Mouse (Mus musculus) midbrain, embryonic 15.5 days (tissue): ENCODE results near the gene Glis2. TPM values are rescaled to one million over a fixed set of nuclear protein-coding genes. Genes with fewer than 3 reads are reported as not detected.

Experiments used
- ATAC-seq: fragments of 200-750 bp; cut with Nextera tagmentation; replicated peaks from 2 replicates; pipeline ENCODE4 v1.8.0; 2017; ENCODE audit warnings: moderate TSS enrichment
- H3K27ac ChIP-seq: fragments of 300-500 bp; sonication (generic); 2 replicates; pipeline ENCODE4 v1.5.1; 2015; ENCODE audit warnings: mild to moderate bottlenecking, inconsistent platforms
- H3K27me3 ChIP-seq: fragments of 300-500 bp; sonication (generic); replicated peaks from 2 replicates; pipeline ENCODE4 v1.6.1; 2015; ENCODE audit warnings: inconsistent platforms
- H3K36me3 ChIP-seq: fragments of 300-500 bp; sonication (generic); replicated peaks from 2 replicates; pipeline ENCODE4 v1.6.1; 2015; ENCODE audit warnings: inconsistent platforms
- H3K4me1 ChIP-seq: fragments of 300-500 bp; sonication (generic); 2 replicates; pipeline ENCODE4 v1.6.1; 2015; ENCODE audit warnings: inconsistent platforms
- H3K4me2 ChIP-seq: fragments of 300-500 bp; sonication (generic); 2 replicates; pipeline ENCODE4 v1.6.1; 2015; ENCODE audit warnings: inconsistent platforms, mild to moderate bottlenecking, moderate library complexity
- H3K4me3 ChIP-seq: fragments of 300-500 bp; sonication (generic); 2 replicates; pipeline ENCODE4 v1.5.1; 2015; ENCODE audit warnings: mild to moderate bottlenecking, inconsistent platforms
- H3K9ac ChIP-seq: fragments of 300-500 bp; sonication (generic); 2 replicates; pipeline ENCODE4 v1.6.1; 2015; ENCODE audit warnings: mild to moderate bottlenecking, inconsistent platforms
- H3K9me3 ChIP-seq: fragments of 300-500 bp; sonication (generic); 2 replicates; pipeline ENCODE4 v1.6.1; 2016; ENCODE audit warnings: inconsistent platforms
- WGBS: fragments of 180-500 bp; shearing (Covaris S2); methylation state at CpG from one replicate; pipeline ENCODE4 v1.1.7; 2015; ENCODE audit warnings: mixed read lengths; 5-methylcytosine and 5-hydroxymethylcytosine counted together
- polyA plus RNA-seq: library from polyadenylated mRNA; unstranded; fragments of >200 nt; fragmentation: Nextera tagmentation; extraction: Ambion mirVana; gene quantifications from 2 replicates; pipeline ENCODE4 v1.2.1, GENCODE M21; 2015

Gene Glis2
- polyA plus RNA-seq, 1 experiment from 2014 or later = 17.3 TPM

DNA sequence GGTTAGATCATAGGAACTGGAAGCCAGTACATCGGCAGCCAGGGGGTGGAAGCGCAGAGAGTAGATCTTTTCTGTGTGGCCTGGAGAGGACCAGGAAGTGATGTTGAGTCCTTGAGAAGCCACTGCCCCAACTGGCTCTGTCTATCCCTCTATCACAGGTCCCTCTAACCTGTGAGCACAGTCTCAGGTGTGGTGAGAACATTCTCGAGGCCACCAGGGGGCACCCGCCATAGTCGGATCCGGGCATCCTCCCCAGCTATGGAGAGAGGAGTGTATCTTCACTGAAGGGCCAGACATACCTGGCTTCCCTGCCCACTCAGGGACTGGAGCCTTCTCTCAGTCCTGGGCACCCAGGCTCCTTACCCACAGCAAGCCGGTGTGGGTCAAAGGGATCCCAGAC is 37.5 kb downstream of the Glis2 start:
- no peak overlapping the region for H3K4me2 ChIP-seq
- no peak overlapping the region for H3K4me3 ChIP-seq
- no peak overlapping the region for H3K9ac ChIP-seq
- H3K4me1 ChIP-seq = no peaks in the 10 kb centered on the region
- peaks cover 6% of the 10 kb centered on the region; the same call in 1 of the 2 replicates for H3K36me3 ChIP-seq
- 45% methylated on average over 7 of the region's 7 CpGs for WGBS
- H3K27ac ChIP-seq = no peak overlapping the region
- ATAC-seq = 0 out of 2 replicates have a peak, but pooled peaks have one; percentile 31
- no peaks in the 10 kb centered on the region for H3K27me3 ChIP-seq
- no peaks in the 10 kb centered on the region for H3K9me3 ChIP-seq

DNA sequence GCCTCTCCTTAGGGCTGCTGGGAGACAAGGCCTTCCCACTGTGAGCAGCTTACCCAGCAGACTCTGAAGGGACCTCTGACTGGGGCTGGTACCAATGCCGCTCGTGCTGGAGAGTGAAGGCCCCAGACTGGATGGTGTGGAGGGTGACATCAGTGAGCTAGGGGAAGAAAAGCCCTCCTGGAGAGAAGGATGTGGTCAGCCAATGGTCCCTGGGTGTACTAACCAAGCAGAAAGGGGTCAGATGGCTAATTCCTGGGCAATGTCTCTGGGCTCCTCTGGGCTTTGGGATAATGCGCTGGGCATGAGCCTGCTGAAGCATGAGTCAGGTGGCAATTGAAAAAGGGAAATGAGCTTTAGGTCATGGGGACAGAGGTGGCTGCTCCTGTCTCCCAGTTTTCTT is 39.1 kb downstream of the Glis2 start:
- Histone ChIP-seq H3K9me3 (no peaks in the 10 kb centered on the region), H3K36me3 (peaks cover 2% of the 10 kb centered on the region; the same call in 1 of the 2 replicates), H3K27me3 (no peaks in the 10 kb centered on the region), H3K4me1 (no peaks in the 10 kb centered on the region), H3K4me3 (no peak overlapping the region), H3K4me2 (no peak overlapping the region), H3K9ac (no peak overlapping the region), H3K27ac (no peak overlapping the region)
- WGBS = 86% methylated on average over 3 of the region's 3 CpGs
- ATAC-seq = no peak

DNA sequence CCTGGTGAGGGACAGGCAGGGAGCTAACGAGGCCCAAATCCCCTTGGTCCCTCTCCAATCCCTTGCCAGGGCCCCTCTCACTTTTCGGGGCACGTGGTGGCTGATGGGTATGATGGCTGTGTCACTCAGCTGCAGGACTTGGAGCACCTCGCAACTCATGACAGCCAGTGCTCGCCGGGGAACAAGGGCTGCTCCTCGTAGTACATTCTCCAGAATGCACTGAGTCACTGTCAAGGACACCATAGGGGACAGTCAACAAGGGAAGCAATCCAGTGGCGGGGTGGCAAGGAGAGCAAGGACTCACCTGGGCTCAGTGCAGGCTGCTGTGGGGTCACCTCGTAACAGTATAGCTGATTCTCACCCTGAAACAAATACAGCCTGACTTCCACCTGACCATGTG is 40.2 kb downstream of the Glis2 start:
- WGBS = 87% methylated on average over 9 of the region's 9 CpGs
- no peaks in the 10 kb centered on the region; the same call in 1 of the 2 replicates for H3K36me3 ChIP-seq
- no peaks in the 10 kb centered on the region for H3K9me3 ChIP-seq
- no peaks in the 10 kb centered on the region for H3K27me3 ChIP-seq
- H3K9ac ChIP-seq = no peak overlapping the region
- H3K27ac ChIP-seq = no peak overlapping the region
- no peak for ATAC-seq
- H3K4me2 ChIP-seq = no peak overlapping the region
- no peak overlapping the region for H3K4me3 ChIP-seq
- peaks cover 4% of the 10 kb centered on the region; the same call in 1 of the 2 replicates for H3K4me1 ChIP-seq

DNA sequence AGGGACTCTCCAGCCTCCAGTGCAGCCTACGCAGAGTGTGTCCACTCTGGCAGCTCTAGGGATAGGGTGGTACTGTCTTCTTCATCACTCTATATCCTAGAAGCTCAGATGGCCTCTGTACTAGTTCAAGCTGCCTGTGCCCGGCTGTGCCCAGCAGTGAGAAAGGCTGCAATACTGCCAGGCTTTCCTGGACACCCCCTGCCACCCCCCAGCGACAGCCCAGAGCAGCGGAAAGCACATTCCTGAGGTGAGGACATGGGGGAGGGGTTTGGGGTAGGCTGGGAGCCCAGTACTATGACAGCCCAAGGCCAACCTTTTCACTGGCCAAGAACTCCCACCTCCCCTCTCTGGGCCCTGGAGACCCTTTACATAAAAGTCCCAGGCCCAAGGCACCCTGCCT is 41.2 kb downstream of the Glis2 start:
- no peak overlapping the region for H3K4me3 ChIP-seq
- H3K27ac ChIP-seq = no peak overlapping the region
- no peak overlapping the region for H3K4me2 ChIP-seq
- H3K4me1 ChIP-seq = peaks cover 12% of the 10 kb centered on the region
- 73% methylated on average over 4 of the region's 4 CpGs for WGBS
- ATAC-seq = no peak
- no peaks in the 10 kb centered on the region; the same call in 1 of the 2 replicates for H3K36me3 ChIP-seq
- no peaks in the 10 kb centered on the region for H3K27me3 ChIP-seq
- H3K9me3 ChIP-seq = no peaks in the 10 kb centered on the region
- H3K9ac ChIP-seq = no peak overlapping the region

DNA sequence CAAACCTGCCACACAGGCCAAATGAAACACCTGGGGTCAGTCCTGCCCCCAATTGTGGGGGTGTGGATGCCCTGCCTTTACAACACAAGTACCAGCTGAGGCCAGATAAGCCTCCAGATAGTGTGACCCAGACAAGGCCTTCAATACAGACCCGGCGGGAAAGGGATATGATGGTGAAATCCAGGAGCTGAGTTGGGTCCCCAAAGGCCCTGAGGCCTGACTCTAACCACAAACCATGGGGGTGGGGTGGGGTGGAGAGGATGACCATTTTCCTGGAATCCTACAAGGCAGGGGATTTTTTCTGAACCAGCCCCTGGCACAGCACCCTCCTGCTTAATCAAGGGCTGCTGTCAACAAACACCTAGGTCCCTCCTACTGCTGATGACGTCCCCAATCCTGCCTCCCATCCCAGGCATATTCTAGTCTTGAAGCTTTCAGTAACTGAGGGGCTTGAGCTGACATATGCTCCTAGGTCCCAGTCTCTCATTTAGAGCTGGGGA is 44.4 kb downstream of the Glis2 start:
- peaks cover 28% of the 10 kb centered on the region for H3K4me1 ChIP-seq
- 94% methylated on average over 3 of the region's 3 CpGs for WGBS
- H3K9me3 ChIP-seq = no peaks in the 10 kb centered on the region
- ATAC-seq = no peak
- H3K36me3 ChIP-seq = no peaks in the 10 kb centered on the region; the same call in 1 of the 2 replicates
- H3K4me2 ChIP-seq = no peak overlapping the region
- H3K9ac ChIP-seq = no peak overlapping the region
- H3K4me3 ChIP-seq = no peak overlapping the region
- no peaks in the 10 kb centered on the region for H3K27me3 ChIP-seq
- no peak overlapping the region for H3K27ac ChIP-seq

DNA sequence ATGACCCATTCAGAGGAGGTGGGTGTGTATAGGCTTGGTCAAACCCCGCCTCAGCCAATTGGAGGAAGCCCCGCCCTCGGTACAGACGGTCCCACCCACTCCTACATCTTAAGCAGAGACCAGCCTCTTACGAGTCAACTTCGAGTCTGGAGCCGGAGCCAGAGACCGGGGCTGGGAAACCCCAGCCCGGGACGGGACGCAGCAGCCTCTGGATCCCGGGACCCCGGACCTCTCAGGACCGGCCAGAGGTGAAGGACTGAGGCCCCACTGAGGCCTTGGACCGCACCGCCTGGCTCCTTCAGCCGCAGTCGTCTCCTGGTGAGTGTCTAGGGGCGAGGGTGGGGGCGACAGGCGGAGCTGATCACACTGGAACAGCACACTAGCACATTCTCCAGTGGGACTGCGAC is 45.3 kb downstream of the Glis2 start, which contains the start of the genes Vasn and Dnaja3:
Gene Vasn (plus strand): TSS at position 111 of the 407 bp plus-strand sequence.
Gene Dnaja3 (plus strand): TSS at position 159 of the 407 bp plus-strand sequence.
- Histone ChIP-seq H3K4me1 (peaks cover 28% of the 10 kb centered on the region), H3K27me3 (no peaks in the 10 kb centered on the region), H3K9me3 (no peaks in the 10 kb centered on the region), H3K27ac (no peak within 1 kb of the TSS), H3K4me3 (peak within 1 kb of the TSS; percentile 43), H3K9ac (peak within 1 kb of the TSS; percentile 27; the same call in 1 of the 2 replicates), H3K36me3 (no peaks in the 10 kb centered on the region; the same call in 1 of the 2 replicates), H3K4me2 (peak within 1 kb of the TSS; percentile 61)
- peak; percentile 91 for ATAC-seq
- WGBS = 4% methylated on average over 22 of the region's 22 CpGs

DNA sequence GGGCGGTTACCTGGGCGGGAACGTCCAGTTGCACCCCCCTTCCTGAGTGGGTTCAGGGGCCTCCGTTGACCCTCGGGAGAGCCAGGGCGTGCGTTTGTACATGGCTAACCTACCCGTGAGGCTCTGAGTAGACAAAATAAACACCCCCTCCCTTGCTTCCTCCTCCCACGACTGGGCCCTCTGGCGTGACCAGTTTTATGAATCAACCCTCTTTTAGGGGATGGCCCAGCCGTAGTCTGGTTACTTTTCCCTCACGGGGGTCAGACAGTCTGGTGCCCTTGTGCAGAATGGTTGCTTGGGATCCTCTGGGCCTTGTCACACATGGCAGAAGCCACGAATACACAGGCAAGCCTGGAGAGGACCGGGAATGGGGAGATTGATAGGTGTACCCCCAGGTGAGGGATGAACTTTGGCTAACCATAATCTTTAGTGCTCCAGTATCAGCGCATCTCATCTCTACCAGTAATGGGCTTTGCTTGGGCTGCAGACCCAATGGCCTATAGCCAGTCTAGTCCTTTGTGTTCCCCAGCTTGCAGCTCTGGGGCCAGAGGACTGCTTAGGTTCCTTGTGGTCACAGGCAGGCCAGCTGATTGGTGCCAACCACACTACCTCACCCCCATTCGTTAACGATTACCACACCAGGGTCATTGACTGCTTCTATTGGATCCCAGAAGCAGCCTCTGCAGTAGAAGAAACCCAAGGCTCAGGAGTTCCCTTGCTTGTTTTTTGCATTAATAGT is 45.9 kb downstream of the Glis2 start:
- Histone ChIP-seq H3K27me3 (no peaks in the 10 kb centered on the region), H3K9ac (peak overlapping the region; percentile 27; the same call in 1 of the 2 replicates), H3K4me2 (peak overlapping the region; percentile 61), H3K4me3 (peak overlapping the region; percentile 43), H3K36me3 (no peaks in the 10 kb centered on the region; the same call in 1 of the 2 replicates), H3K9me3 (no peaks in the 10 kb centered on the region), H3K4me1 (peaks cover 28% of the 10 kb centered on the region), H3K27ac (no peak overlapping the region)
- ATAC-seq = peak; percentile 38
- WGBS = 13% methylated on average over 17 of the region's 17 CpGs

DNA sequence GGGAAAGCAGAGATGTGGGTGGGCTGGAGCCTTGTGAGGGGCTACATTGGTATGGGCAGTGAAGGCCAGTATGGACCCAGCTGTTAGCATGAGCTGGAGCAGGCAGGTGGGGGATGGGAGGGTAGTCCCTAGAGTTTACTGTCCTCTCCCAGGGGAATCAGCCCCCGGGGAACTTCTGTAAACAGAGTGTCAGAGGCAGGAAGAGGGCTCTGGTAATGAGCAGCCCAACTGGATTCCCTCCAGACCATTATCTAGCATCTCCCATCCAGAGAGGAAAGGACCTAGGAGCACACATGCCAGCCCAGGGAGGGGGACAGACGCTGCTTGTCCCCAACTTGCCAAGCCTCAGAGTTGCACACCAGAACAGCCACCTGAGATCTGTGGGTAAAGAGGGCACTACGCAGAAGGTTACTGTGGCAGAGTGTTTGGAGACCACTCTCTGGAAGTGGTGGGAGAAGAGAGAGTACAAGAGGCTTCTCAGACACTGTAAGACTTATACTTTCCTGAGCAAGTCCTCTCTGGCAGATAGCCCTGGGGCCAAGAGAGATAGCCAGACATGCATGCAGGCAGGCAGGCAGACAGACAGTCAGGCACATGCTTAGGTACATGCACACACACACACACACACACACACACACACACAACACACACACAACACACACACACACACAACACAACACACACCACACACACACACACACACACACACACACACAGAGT is 46.8 kb downstream of the Glis2 start:
- Histone ChIP-seq H3K27me3 (no peaks in the 10 kb centered on the region), H3K4me3 (no peak overlapping the region), H3K27ac (no peak overlapping the region), H3K9me3 (no peaks in the 10 kb centered on the region), H3K9ac (no peak overlapping the region), H3K4me1 (peaks cover 28% of the 10 kb centered on the region), H3K4me2 (peak overlapping the region; percentile 61), H3K36me3 (no peaks in the 10 kb centered on the region; the same call in 1 of the 2 replicates)
- 57% methylated on average over 3 of the region's 3 CpGs for WGBS
- no peak for ATAC-seq

DNA sequence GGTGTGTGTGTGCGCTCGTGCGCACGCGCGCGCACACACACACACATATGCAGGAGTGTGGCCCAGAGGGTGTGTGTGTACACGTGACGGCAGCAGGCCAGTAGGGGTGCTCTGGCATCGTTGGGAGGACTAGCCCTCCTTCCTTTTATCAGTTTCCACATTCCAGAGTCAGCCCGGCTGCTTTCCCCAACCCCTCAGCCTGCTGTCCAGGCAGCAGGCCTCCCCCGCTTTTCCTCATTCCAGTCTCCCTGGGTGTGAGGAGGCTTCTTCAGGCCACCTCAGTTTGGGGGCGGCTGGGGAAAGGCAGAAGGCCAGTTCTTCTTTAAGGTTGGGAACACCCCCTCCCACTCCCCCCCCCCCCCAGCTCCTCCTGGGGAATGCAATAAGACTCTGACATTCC is 47.7 kb downstream of the Glis2 start:
- no peaks in the 10 kb centered on the region for H3K27me3 ChIP-seq
- H3K9me3 ChIP-seq = no peaks in the 10 kb centered on the region
- no peaks in the 10 kb centered on the region; the same call in 1 of the 2 replicates for H3K36me3 ChIP-seq
- H3K9ac ChIP-seq = no peak overlapping the region
- H3K4me3 ChIP-seq = no peak overlapping the region
- H3K4me1 ChIP-seq = peaks cover 28% of the 10 kb centered on the region
- 42% methylated on average over 13 of the region's 13 CpGs for WGBS
- peak overlapping the region; percentile 14; the same call in 1 of the 2 replicates for H3K27ac ChIP-seq
- ATAC-seq = no peak
- H3K4me2 ChIP-seq = no peak overlapping the region

DNA sequence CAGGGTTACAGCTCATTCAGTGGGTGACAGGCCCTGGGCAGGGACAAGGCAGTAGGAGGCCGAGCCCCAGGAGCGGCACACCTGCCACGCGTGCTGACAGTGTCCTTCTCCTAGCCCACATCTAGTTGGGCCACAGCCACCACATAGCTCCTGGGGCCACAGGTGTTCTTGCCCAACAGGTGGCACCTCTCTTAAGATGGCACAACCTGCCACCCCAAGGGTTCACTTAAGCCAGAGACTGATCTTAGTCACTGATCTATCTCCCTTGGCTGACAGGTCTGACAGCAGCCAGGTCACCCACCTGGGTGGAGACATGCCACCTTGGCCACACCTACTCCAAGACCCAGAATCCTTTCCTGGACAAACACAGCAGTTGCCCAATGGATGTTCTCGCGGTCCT is 48.4 kb downstream of the Glis2 start:
- H3K4me2 ChIP-seq = no peak overlapping the region
- no peaks in the 10 kb centered on the region for H3K9me3 ChIP-seq
- H3K27ac ChIP-seq = no peak overlapping the region
- no peaks in the 10 kb centered on the region for H3K27me3 ChIP-seq
- H3K36me3 ChIP-seq = no peaks in the 10 kb centered on the region
- no peak for ATAC-seq
- WGBS = 90% methylated on average over 6 of the region's 6 CpGs
- peaks cover 28% of the 10 kb centered on the region for H3K4me1 ChIP-seq
- no peak overlapping the region for H3K4me3 ChIP-seq
- H3K9ac ChIP-seq = no peak overlapping the region

DNA sequence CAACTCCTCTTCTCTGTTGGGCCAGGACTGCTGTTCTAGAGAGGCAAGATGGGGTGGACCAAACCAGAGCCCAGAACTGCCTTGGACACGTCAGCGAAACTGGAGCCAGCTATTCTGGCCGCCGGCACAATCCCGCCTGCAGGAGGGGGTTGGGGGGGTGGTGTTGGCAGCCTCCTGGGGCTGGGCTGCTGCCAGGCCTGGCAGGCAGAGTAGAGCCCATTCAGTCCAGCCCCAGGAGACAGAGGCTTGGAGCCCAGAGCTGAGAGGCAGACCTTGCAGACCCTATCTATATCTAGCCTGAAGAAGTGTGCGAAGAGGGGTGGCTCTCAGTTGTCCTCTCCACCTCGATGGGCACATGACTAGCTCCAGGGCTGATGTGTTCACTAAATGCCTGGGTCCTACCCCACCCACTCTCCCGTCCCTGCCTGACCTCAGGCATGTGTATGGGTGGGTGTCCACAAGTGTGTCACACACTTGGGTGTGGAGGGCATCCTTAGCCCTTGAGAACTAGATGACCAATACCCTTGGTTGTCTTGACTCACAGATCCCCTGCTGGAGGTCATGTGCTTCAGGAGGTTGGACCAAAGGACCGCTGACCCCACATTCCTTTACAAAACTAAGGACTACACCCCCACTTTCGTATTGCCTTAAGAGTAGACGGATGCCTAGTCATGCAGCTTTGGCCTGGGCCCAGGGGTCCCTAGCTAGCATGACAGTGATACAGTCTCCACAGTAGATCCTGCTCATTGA is 49.3 kb downstream of the Glis2 start:
- no peak overlapping the region for H3K9ac ChIP-seq

DNA sequence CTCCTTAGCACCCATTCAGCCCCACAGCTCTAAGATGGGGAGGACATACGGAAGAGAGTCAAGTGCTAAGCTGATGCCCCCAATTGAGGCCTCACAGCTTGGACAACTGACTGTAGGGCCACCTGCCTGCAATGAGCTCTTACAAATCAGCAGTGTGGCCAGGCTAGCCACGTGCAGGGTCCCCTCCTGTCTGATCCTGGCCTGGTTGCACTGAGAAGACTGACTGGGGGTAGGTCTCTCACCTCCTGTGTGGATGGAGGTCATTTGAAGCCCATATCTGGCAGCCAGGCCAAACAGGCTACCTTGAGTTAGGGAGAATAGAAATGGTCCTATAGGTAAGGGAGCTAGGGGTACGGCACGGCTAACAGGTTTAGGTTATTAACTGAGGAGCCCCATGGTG is 51.4 kb downstream of the Glis2 start:
- Histone ChIP-seq H3K27me3 (no peaks in the 10 kb centered on the region), H3K36me3 (no peaks in the 10 kb centered on the region), H3K9me3 (no peaks in the 10 kb centered on the region), H3K9ac (no peak overlapping the region), H3K4me1 (peaks cover 17% of the 10 kb centered on the region), H3K27ac (no peak overlapping the region), H3K4me2 (no peak overlapping the region), H3K4me3 (no peak overlapping the region)
- no peak for ATAC-seq
- WGBS = 82% methylated on average over 4 of the region's 4 CpGs

More for the DNA sequence above, 49.3 kb downstream of the Glis2 start:
- H3K27me3 ChIP-seq = no peaks in the 10 kb centered on the region
- H3K4me2 ChIP-seq = no peak overlapping the region
- H3K4me3 ChIP-seq = no peak overlapping the region
- H3K9me3 ChIP-seq = no peaks in the 10 kb centered on the region
- peaks cover 28% of the 10 kb centered on the region for H3K4me1 ChIP-seq
- no peaks in the 10 kb centered on the region for H3K36me3 ChIP-seq
- ATAC-seq = peak; percentile 51; the same call in 1 of the 2 replicates
- no peak overlapping the region for H3K27ac ChIP-seq
- 63% methylated on average over 11 of the region's 11 CpGs for WGBS
